Mouse (Mus musculus) limb, embryonic 10.5 days (tissue): ENCODE measurements around the gene Tmem114. TPM values are rescaled to one million over a fixed set of nuclear protein-coding genes. Genes with fewer than 3 reads are reported as not detected.

Experiments used
- DNase-seq: peaks from one replicate; pipeline ENCODE4 v3.0.0-alpha.2; 2017; ENCODE audit warnings: low spot score
- H3K27ac ChIP-seq: fragments of 300-500 bp; sonication (generic); 2 replicates; pipeline ENCODE4 v1.5.1; 2016; ENCODE audit warnings: mild to moderate bottlenecking
- H3K27me3 ChIP-seq: fragments of 300-500 bp; sonication (generic); 2 replicates; pipeline ENCODE4 v1.6.1; 2016; ENCODE audit warnings: low read depth, mild to moderate bottlenecking; ENCODE audit not compliant: poor library complexity, severe bottlenecking
- H3K36me3 ChIP-seq: fragments of 300-500 bp; sonication (generic); 2 replicates; pipeline ENCODE4 v1.6.1; 2016; ENCODE audit warnings: mild to moderate bottlenecking, moderate library complexity
- H3K4me1 ChIP-seq: fragments of 300-500 bp; sonication (generic); 2 replicates; pipeline ENCODE4 v1.6.1; 2016
- H3K4me3 ChIP-seq: fragments of 300-500 bp; sonication (generic); 2 replicates; pipeline ENCODE4 v1.5.1; 2016; ENCODE audit warnings: mild to moderate bottlenecking, moderate library complexity
- H3K9me3 ChIP-seq: fragments of 300-500 bp; sonication (generic); replicated peaks from 2 replicates; pipeline ENCODE4 v1.6.1; 2016; ENCODE audit warnings: mild to moderate bottlenecking
- WGBS: fragments of 180-500 bp; shearing (Covaris S2); methylation state at CpG from one replicate; pipeline ENCODE4 v1.1.7; 2016; 5-methylcytosine and 5-hydroxymethylcytosine counted together
- polyA plus RNA-seq: library from polyadenylated mRNA; unstranded; fragments of >200 nt; fragmentation: Nextera tagmentation; extraction: Ambion mirVana; gene quantifications from 2 replicates; pipeline ENCODE4 v1.2.1, GENCODE M21; 2016

The Tmem114 gene
- polyA plus RNA-seq, 1 experiment from 2014 or later, result 0.33 TPM

DNA sequence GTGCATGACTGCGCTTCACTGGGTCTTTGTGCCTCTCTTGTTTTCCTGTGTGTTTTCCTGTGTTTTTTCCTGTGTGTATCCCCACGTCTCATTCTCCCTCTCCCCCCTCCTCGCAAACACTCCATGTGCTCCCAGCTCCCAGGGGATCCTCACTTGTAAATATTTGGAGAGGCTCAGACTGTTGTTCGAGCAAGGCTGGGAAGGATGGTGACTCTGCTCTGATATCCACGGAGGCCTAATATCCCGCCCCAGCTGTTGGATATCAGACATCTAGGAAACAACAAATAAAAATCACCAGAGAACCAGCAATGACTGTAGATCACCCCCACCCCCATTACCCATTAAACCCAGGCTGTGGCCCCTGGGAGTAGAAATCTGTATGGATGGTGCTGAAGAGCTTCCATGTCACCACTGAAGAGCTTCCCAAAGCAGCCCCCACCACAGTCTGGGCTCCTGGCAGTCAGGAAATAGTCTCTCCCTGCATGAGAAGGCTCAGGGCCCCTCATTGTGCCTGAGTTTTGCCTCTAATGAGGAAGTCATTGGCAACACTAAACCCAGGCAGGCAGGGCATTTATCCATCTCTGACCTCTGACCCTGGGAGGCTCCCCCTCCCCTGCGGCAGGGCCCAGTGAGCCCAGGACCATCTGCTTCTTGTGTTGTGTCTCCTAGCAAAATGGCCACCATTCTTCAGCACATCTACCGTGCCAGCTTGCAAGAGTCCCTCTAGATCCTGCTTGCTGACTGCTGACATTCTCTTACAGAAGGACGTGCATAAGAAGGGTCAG is 23.6 kb downstream of the Tmem114 start:
- peaks cover 4% of the 10 kb centered on the region; the same call in 1 of the 2 replicates for H3K27me3 ChIP-seq
- no peak overlapping the region for H3K27ac ChIP-seq
- no peaks in the 10 kb centered on the region for H3K9me3 ChIP-seq
- no peak overlapping the region for H3K4me3 ChIP-seq
- no peak for DNase-seq
- no peaks in the 10 kb centered on the region for H3K36me3 ChIP-seq
- WGBS, result 69% methylated on average over 9 of the region's 9 CpGs
- peaks cover 15% of the 10 kb centered on the region for H3K4me1 ChIP-seq

DNA sequence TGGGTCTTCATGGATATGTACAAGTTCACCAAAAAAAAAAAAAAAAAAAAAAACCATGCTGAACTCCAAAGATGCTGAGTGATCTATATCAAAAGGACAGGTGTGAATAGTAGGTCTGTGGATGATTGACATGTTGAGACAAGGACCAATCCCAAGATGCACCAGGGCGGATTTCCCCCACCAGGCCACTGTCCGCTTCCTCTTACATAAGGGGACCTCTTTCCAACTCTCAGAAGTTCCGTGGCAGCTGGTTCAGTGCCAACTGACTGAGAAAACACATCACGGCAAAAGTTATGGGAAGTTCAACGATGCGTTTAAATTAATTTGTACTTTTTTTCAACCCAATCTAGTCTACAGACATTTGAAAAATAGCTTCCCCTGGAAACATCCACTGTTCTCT is 25.1 kb downstream of the Tmem114 start:
- DNase-seq, result no peak
- 91% methylated on average over 6 of the region's 6 CpGs for WGBS
- no peak overlapping the region for H3K27ac ChIP-seq

DNA sequence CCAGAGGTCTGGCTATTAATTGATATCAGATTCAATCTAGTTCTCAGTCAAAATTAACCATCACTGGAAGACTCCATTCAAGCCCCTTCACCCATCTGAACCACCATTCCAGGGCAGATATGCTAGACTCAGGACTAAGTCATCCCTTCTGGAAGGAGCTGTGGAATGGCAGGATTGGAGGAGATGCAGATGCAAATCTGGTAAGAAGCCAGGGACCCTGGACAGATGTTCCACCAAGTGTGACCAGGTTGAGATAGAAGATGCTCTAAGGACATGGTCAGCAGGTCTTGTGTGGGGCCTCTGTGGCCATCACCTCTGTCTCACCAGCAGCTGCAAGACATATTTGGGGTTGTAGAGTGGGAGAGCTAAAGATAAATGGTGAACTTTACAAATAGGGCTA is 30.0 kb downstream of the Tmem114 start:
- H3K27me3 ChIP-seq, result no peaks in the 10 kb centered on the region
- H3K9me3 ChIP-seq, result no peaks in the 10 kb centered on the region
- no peak overlapping the region for H3K4me3 ChIP-seq
- no peaks in the 10 kb centered on the region for H3K36me3 ChIP-seq
- no peak overlapping the region for H3K27ac ChIP-seq
- no peaks in the 10 kb centered on the region for H3K4me1 ChIP-seq
- no peak for DNase-seq

More for the DNA sequence above, 25.1 kb downstream of the Tmem114 start:
- Histone ChIP-seq H3K27me3 (no peaks in the 10 kb centered on the region), H3K4me1 (peaks cover 15% of the 10 kb centered on the region), H3K9me3 (no peaks in the 10 kb centered on the region), H3K4me3 (no peak overlapping the region), H3K36me3 (no peaks in the 10 kb centered on the region)

- no peaks in the 10 kb centered on the region for H3K4me1 ChIP-seq
- H3K36me3 ChIP-seq, result no peaks in the 10 kb centered on the region
- H3K9me3 ChIP-seq, result no peaks in the 10 kb centered on the region
- no peak for DNase-seq
- WGBS, result 87% methylated on average over 1 of the region's 1 CpGs
- H3K27me3 ChIP-seq, result no peaks in the 10 kb centered on the region
- H3K4me3 ChIP-seq, result no peak overlapping the region
- no peak overlapping the region for H3K27ac ChIP-seq
These were observed 36.4 kb downstream of the Tmem114 start for GRCm38 (mm10) chr16:8388491-8388890.

- Histone ChIP-seq H3K9me3 (no peaks in the 10 kb centered on the region), H3K4me1 (no peaks in the 10 kb centered on the region), H3K36me3 (no peaks in the 10 kb centered on the region), H3K27me3 (no peaks in the 10 kb centered on the region), H3K27ac (no peak overlapping the region), H3K4me3 (no peak overlapping the region)
- 75% methylated on average over 6 of the region's 6 CpGs for WGBS
- DNase-seq, result no peak
These were observed 38.5 kb downstream of the Tmem114 start for GRCm38 (mm10) chr16:8386386-8386785.

DNA sequence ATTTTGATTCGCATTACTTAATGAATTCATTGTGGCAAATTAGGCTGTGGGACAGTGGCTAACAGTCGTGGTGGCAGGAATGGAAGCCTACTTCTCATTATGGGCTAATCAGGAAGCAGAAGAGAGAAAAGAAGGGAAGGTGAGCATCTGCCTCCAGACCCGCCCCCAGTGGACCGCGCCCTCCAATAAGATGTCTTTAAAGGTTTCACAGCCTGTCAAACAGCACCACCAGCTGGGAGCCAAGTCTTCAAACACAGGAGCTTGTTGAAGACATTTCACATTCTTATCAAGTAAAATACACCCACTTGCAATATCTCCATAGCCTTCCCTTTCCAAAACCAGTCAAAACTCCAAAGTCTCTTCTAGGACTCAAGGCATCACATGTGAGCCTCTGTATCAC is 39.3 kb downstream of the Tmem114 start:
- H3K9me3 ChIP-seq, result no peaks in the 10 kb centered on the region
- H3K36me3 ChIP-seq, result no peaks in the 10 kb centered on the region
- no peak for DNase-seq
- H3K4me3 ChIP-seq, result no peak overlapping the region
- 60% methylated on average over 5 of the region's 5 CpGs for WGBS
- H3K4me1 ChIP-seq, result no peaks in the 10 kb centered on the region
- H3K27ac ChIP-seq, result no peak overlapping the region
- no peaks in the 10 kb centered on the region for H3K27me3 ChIP-seq

- Histone ChIP-seq H3K36me3 (no peaks in the 10 kb centered on the region), H3K27me3 (no peaks in the 10 kb centered on the region), H3K4me1 (no peaks in the 10 kb centered on the region), H3K9me3 (no peaks in the 10 kb centered on the region), H3K27ac (no peak overlapping the region), H3K4me3 (no peak overlapping the region)
- no peak for DNase-seq
- 85% methylated on average over 10 of the region's 10 CpGs for WGBS
These were observed 40.2 kb downstream of the Tmem114 start for GRCm38 (mm10) chr16:8384772-8385171.

- 87% methylated on average over 9 of the region's 9 CpGs for WGBS
- no peak for DNase-seq
- H3K9me3 ChIP-seq, result no peaks in the 10 kb centered on the region
- H3K4me1 ChIP-seq, result no peaks in the 10 kb centered on the region
- no peaks in the 10 kb centered on the region for H3K27me3 ChIP-seq
- H3K27ac ChIP-seq, result no peak overlapping the region
- H3K36me3 ChIP-seq, result no peaks in the 10 kb centered on the region
- H3K4me3 ChIP-seq, result no peak overlapping the region
These were observed 41.5 kb downstream of the Tmem114 start for GRCm38 (mm10) chr16:8383396-8383795.

- H3K27me3 ChIP-seq, result 0 out of 2 replicates have a peak, but pooled peaks cover 3% of the 10 kb centered on the region
- 81% methylated on average over 3 of the region's 3 CpGs for WGBS
- DNase-seq, result no peak
- H3K9me3 ChIP-seq, result no peaks in the 10 kb centered on the region
- H3K4me1 ChIP-seq, result no peaks in the 10 kb centered on the region
- no peaks in the 10 kb centered on the region for H3K36me3 ChIP-seq
- H3K27ac ChIP-seq, result no peak overlapping the region
- no peak overlapping the region for H3K4me3 ChIP-seq
These were observed 61.9 kb downstream of the Tmem114 start for GRCm38 (mm10) chr16:8363066-8363465.

Other genes starting within 250 kb of the Tmem114 start
- gene Mettl22, start 45.7 kb upstream of the Tmem114 start, polyA plus RNA-seq, result 18.2 and 22.5 TPM in 2 replicates
- gene Abat, start 88.3 kb upstream of the Tmem114 start, polyA plus RNA-seq, result 14.9 and 22.7 TPM in 2 replicates
- 54.6 and 61.2 TPM in 2 replicates for gene Pmm2, start 212.5 kb upstream of the Tmem114 start, polyA plus RNA-seq
- 22.9 and 26.0 TPM in 2 replicates for gene Tmem186, start 212.6 kb upstream of the Tmem114 start, polyA plus RNA-seq
- 152 and 166 TPM in 2 replicates for gene Carhsp1, start 247.0 kb upstream of the Tmem114 start, polyA plus RNA-seq